Mouse (Mus musculus): Measurements from ENCODE around the gene Armc6.

The Armc6 gene

DNA sequence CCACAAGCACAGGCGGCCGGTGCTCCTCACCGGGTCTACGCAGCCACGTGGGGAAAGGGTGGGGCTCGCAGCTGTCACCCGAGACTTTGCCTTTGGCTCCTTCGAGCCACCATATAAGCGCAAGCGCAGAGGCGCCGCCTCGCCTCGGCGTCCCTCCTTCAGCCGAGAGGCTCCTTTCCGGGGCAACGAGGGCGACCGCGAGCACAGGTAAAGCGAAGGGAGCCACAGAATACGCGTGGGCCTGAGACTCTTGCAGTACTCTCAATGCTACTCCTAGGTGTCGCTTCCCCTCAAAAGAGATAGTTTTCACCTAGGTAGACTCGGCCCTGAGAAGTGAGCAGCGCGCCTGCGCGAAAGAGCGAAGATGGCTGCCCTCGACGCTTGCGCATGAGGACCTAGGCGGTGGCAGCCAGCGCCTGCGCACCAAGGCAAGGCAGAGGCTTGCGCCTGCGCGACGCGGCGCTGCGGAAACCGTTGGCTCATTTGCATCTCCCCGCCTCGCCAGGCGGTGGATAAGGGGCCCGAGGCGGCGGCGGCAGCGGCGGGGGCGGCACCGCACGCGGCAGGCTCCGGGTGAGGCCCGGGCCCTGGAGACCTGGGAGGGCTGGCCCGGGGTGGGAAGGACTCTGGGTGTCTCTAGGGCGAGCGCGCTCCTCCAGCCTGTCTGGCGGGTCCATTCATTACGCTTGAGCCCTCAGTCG lies at the start of gene Armc6, which contains the start of gene Sugp2:
TSS of gene Armc6 (minus strand) at position 387 of the 701 bp plus-strand sequence.
TSS of gene Sugp2 (plus strand) at position 147 of the 701 bp plus-strand sequence.
- DNase-seq, result peak; percentile 96

DNA sequence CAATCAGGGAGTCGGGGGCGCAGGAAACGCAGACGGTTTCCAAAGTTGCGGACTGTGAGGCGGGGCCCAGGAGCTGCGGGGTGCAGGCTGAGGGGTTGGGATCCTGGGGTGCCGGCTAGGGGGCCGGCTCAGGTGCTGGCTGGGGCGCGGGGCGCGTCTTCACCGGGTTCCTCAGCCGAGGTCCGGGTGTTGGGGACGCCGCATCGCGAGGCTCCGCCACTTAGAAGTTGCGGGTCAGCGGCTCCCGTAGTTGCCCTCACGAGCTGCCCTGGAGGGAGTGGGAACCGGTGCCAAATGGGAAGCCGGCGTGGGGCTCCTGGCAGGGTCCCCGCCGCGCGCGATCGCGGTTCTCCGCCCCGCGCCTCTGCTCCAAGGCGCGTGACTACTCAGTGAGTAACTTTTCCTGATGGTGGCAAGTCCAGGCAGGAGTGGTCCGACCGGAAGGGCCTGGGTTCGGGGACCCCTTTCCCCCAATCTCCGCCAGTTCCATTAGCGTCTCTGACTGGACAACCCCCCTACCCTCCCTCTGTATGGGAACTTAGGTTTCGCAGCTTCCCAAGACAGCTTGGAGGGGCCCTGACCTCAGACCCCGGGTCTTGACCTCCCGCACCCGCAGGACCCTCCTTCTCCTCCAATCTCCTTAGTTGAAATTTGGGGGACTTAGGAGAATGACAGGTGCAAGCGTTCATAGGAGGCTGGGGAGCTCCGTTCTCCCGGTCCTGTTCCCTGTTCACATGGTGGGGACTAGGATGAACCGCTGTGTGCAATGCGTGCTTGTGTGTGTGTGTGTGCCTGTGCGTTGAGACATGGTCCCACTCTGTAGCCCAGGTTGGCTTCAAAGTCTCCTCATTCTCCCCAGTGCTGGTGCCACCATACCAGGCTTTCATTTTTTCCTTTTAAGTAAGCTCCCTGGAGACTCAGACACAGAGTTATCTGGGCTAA lies 49.1 kb upstream of the Armc6 start:
- DNase-seq, result peak; percentile 11

- DNase-seq, result peak; percentile 96
Measured at GRCm38 (mm10) chr8:70282603-70283135, 48.4 kb upstream of the Armc6 start, which contains the start of gene Homer3. TSS of gene Homer3 (plus strand) at chr8:70282827.

GRCm38 (mm10) chr8:70281001-70281400 lies 46.7 kb upstream of the Armc6 start:
- DNase-seq, result no peak

DNA sequence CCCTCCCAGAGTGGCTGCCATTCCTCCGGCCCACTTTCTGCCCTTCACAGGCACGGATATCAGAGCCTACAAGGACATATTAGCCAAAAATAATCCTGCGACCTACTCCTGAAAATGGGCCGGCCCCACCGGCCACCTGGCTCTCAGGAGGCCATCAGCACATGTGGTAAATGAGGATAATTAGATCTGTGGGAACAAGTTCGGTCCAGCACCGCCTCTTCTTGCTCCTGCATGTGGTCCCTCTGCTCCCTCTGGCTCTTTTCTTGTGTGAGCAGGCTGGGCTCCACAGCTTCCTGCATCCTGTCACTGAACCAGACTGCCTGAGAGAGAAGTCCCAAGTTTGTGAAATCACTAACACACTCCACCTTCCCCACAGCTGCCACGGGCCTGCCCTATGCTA lies 45.0 kb upstream of the Armc6 start:
- no peak for DNase-seq

DNA sequence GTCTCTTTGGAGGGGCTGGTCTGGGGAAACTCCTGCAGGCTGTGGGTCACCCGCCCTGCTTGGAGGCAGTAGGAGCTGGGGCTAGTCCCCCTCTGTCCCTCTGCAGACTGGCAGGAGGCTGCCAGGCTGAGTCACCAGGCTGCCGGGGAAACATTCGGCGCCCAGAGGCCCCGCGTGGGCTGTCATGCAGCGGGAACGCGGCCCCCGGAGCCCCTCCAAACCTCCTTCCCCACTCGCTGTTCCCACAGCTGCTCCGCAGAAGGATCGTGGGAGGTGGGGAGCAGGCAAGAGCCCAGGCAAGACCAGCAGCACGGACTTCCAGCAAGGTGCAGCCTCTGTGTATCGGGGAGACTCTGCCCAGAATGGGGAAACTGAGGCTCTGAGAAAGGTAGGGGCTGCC lies 43.9 kb upstream of the Armc6 start:
- DNase-seq, result no peak

DNA sequence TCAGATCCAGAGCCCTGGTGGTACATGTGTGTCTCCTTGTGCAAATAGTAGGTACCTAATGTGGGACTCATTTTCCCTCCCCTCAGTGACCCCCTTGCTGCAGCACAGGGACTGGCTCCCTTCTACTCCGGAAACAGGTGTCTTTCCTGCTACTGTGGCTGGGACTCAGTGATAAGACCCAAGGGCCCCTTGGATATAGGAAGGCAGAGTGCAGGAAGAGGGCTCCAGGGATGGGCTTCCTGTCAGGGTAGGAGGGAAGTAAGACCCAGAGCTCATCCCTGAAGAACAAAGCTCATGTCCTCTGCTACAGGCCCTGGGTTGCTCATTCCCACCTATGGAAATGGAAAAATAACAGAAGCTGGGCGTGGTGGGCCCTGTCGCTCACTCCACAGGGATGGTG lies 42.2 kb upstream of the Armc6 start:
- no peak for DNase-seq

DNA sequence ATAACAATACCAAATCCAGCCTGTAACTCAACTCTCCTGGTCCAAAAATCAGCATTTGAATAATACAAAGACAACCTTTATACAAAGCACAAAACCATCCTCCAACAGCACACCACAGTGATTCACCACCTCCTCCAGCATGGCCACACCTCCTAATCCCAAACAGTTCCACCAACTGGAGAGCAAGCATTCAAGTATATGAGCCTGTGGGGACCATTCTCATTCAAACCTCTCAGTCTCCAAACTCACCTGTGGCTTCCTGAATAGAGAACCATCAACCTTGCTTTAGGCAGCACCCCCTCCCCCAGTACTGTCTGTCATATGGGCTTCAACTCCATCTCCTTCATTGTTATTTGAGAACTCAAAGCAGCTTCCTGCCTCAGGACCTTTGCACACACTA lies 40.1 kb upstream of the Armc6 start:
- DNase-seq, result no peak

- DNase-seq, result peak; percentile 18
Measured at GRCm38 (mm10) chr8:70272949-70273348, 38.7 kb upstream of the Armc6 start.

GRCm38 (mm10) chr8:70268799-70269565 lies 34.7 kb upstream of the Armc6 start:
- DNase-seq, result peak; percentile 44

GRCm38 (mm10) chr8:70268311-70268710 lies 34.0 kb upstream of the Armc6 start:
- no peak for DNase-seq

- no peak for DNase-seq
Measured at GRCm38 (mm10) chr8:70267674-70268073, 33.4 kb upstream of the Armc6 start.

GRCm38 (mm10) chr8:70259043-70259442 lies 24.8 kb upstream of the Armc6 start:
- DNase-seq, result no peak

DNA sequence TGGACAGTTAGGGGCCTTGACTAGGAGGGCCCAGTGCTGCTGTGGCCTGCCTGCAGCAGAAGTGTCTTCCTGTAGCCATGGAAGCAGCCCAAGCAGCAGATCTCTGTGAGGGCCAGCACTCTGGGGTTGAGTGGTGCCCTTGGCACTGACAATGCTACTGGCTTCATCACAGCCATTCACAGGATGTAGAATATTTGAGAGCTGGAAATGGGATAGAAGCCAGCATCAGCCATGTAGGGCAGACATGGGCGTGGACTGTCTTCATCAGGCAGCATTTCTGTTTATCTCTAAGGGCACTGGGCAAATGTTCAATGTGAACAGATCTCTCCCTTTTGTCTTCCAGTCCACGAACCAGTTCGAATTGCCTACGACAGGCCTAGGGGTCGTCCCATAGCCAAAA lies 24.3 kb upstream of the Armc6 start:
- no peak for DNase-seq

- DNase-seq, result no peak
Measured at GRCm38 (mm10) chr8:70257456-70257855, 23.2 kb upstream of the Armc6 start.

DNA sequence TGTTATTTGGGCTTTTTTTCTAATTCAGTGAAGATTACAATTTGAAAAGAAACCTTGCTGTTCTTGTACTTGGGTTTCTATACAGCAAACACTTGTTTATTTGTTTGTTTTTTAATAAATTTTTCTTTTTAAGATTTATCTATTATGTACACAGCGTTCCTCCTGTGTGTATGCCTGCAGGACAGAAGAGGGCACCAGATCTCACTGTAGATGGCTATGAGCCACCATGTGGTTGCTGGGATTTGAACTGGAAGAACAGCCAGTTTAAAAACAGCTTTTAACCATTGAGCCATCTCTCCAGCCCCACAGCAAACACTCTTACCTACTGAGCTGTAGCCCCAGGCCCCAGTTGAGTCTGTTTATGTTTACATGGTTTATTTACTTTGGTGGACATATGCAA lies 20.4 kb upstream of the Armc6 start:
- DNase-seq, result no peak

DNA sequence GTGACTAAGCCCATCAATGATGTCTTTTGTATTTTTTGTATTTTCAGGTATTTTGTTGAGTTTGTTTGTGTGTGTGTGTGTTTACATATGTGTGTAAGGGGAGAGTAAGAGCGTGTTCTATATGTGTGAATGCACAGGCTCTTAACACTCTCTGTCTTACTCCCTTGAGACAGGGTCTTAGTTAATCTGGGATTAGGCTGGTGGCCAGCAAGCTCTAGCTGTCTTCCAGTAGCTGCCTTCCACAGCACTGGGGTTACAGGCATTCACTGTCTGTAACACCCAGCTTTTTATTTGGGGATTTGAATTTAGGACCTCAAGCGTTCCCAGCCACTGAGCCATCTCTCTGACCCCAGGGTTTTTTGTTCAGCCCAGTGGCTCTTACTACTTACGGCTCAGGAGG lies 13.6 kb upstream of the Armc6 start:
- no peak for DNase-seq

GRCm38 (mm10) chr8:70246622-70247021 lies 12.4 kb upstream of the Armc6 start:
- no peak for DNase-seq

- DNase-seq, result peak; percentile 27
Measured at GRCm38 (mm10) chr8:70240642-70241041, 6.4 kb upstream of the Armc6 start.

DNA sequence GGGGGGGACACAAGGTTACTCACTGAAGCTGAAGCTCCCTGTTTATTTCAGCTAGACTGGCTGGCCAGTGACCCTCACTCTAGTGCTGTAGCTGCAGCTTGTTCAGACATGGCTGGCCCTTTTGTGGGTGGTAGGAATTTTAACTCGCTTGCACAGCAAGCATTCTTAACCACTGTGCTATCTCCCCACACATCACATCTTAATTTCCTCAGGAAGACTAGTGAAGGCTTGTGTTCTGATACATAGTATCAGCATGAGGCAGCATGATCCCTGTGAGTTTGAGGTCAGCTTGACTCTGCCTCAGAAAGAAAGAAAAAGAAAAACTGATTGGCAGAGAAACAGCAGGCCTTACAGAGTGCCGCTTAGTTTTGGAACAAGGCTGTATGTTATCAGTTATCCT lies 3.6 kb upstream of the Armc6 start:
- no peak for DNase-seq

DNA sequence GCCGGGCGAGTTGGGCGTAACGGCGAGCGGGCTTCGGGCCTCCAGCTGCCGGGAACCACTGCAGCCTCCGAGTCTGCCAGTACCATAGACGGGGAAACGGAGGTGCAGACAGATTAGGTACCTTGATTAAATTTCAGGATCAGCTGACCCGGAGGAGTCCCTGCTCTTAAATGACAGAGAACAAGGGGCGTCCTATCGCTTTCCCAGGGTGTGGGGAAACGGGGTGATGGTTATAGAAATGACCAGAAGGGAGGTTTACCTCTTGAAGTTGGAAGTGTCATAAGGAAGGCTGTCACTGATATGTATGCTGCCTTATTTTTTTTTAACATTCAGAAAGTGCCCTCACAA lies 489 bp upstream of the Armc6 start:
- no peak for DNase-seq

- no peak for DNase-seq
Measured at GRCm38 (mm10) chr8:70233606-70234005, 660 bp downstream of the Armc6 start.

DNA sequence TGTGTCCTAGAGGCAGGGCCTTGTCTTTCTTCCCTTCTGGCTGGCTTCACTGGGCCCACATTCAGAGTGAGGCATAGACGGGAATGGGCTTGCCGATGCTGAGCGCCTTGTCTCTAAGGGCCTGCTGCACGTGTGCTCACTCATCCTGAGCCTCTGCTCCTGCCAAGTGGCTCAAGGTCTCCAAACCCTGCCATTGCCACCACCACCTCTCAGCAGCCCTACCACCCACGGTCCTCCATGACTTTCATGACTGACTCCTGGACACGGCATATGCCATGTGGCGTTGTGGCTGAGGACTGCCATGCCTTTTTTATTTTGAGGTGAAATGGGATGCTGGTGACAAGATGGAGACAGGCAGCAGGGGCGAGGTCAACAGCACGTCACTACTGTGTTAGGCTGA lies 3.4 kb downstream of the Armc6 start:
- DNase-seq, result no peak

All from thymus, postnatal 25 days (tissue).